Mouse (Mus musculus): ENCODE data around the gene Cers3. TPM values are rescaled to one million over a fixed set of nuclear protein-coding genes. Genes with fewer than 3 reads are reported as not detected.
A peak's percentile ranks its signal among the peaks of the same experiment; 100 is the strongest.

The Cers3 gene
- polyA plus RNA-seq, 1 experiment from 2014 or later, result 0.26 TPM

DNA sequence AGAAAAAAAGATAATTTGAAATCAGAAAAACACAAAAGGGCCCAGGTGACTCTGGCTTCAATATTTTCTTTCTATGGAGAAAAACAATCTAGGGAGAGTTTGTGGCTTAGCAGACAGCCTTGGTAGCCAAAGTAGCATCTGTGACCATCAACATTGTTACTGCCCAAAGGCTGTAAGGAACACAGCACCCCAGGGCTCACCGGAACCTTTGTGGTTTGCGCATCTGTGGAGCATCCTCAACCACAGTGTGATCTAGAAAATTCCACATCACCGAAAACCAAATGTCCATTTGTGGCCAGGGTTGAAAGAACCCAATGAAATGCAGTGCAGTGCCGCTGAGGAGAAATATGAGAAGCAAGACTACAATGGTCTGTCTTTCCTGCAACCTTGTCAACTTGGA is 69.0 kb downstream of the Cers3 start:
- Histone ChIP-seq H3K4me2 (ENCODE audit: low read length) (no peak overlapping the region), H3K36me3 (ENCODE audit: control insufficient read depth, insufficient read depth, low read length) (no peaks in the 10 kb centered on the region), H3K4me3 (ENCODE audit: low read depth, low read length) (no peak overlapping the region), H3K27ac (ENCODE audit: low read length) (no peak overlapping the region), H3K9me3 (replicated peaks; ENCODE audit: control insufficient read depth, low read length, poor library complexity, severe bottlenecking) (no peaks in the 10 kb centered on the region), H3K27me3 (ENCODE audit: control insufficient read depth, insufficient read depth, low read depth, low read length) (no peaks in the 10 kb centered on the region), H3K9ac (ENCODE audit: low read depth, low read length) (no peak overlapping the region), H3K4me1 (ENCODE audit: control insufficient read depth, insufficient read depth, low read length) (no peaks in the 10 kb centered on the region)
- WGBS, result 89% methylated on average over 4 of the region's 4 CpGs
- ATAC-seq, result no peak

DNA sequence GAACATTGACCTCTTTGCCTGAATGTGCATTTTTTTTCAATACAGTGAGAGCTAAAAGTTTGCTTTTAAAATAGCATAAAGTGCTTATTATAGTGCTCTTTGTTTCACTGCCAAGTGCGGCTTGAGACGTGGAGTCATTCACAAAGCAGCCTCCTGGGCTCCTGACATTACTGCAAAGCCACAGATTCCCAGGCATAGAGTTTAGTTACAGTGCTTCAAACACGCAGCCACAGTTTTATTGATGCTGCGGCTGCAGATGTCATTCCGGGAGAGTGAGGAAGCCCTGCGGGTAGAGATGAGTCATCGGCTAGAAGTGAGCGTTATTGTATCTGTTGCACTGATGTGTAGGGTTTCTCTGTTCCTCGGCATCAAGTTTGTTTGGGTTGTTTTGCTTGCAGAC is 69.4 kb downstream of the Cers3 start:
- no peak overlapping the region for H3K4me3 ChIP-seq (ENCODE audit: low read depth, low read length)
- no peaks in the 10 kb centered on the region for H3K9me3 ChIP-seq (replicated peaks; ENCODE audit: control insufficient read depth, low read length, poor library complexity, severe bottlenecking)
- no peaks in the 10 kb centered on the region for H3K4me1 ChIP-seq (ENCODE audit: control insufficient read depth, insufficient read depth, low read length)
- H3K27ac ChIP-seq (ENCODE audit: low read length), result no peak overlapping the region
- H3K27me3 ChIP-seq (ENCODE audit: control insufficient read depth, insufficient read depth, low read depth, low read length), result no peaks in the 10 kb centered on the region
- no peak overlapping the region for H3K4me2 ChIP-seq (ENCODE audit: low read length)
- WGBS, result 67% methylated on average over 9 of the region's 9 CpGs
- ATAC-seq, result no peak
- H3K36me3 ChIP-seq (ENCODE audit: control insufficient read depth, insufficient read depth, low read length), result no peaks in the 10 kb centered on the region
- no peak overlapping the region for H3K9ac ChIP-seq (ENCODE audit: low read depth, low read length)

DNA sequence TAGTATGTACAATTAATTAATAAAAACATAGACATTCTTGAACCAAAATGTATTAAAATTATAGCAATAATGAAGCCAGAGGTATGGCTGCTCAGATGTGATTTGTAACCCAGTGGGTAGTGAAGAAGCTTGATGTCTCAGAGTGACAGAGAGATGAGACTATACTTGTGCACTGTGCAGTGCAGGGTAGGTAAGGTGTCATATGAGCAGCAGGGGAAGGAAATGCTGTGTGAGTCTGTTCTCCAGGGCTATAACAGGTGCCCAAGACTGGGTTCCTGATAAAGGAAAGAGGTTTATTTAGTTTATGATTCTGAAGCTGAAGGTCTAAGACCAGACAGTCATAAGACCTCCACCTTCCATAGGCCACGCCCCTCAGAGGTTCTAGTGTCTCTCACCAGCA is 69.9 kb downstream of the Cers3 start:
- H3K9me3 ChIP-seq (replicated peaks; ENCODE audit: control insufficient read depth, low read length, poor library complexity, severe bottlenecking), result no peaks in the 10 kb centered on the region
- no peak for ATAC-seq
- no peaks in the 10 kb centered on the region for H3K27me3 ChIP-seq (ENCODE audit: control insufficient read depth, insufficient read depth, low read depth, low read length)

DNA sequence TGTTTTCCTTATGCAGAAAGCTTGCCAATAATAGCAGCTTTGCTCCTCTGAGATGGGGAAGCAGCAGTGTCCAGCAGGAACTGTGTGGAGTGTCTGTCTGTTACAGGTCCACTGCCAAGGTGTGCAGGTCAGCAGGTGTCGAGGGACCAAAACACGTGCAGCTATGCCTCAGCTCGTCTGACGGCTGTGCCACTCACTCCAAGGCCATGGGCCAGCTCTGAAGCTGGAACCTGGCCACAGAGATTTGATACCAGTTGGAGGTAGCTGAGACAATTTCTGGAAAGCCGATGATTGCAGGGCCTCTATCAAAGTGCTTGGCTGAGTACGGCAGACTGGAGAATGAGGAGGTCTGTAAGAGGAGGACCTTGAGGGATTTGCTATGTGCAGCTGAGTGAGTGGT is 72.2 kb downstream of the Cers3 start:
- Histone ChIP-seq H3K27me3 (ENCODE audit: control insufficient read depth, insufficient read depth, low read depth, low read length) (no peaks in the 10 kb centered on the region), H3K9me3 (replicated peaks; ENCODE audit: control insufficient read depth, low read length, poor library complexity, severe bottlenecking) (no peaks in the 10 kb centered on the region), H3K4me1 (ENCODE audit: control insufficient read depth, insufficient read depth, low read length) (no peaks in the 10 kb centered on the region), H3K36me3 (ENCODE audit: control insufficient read depth, insufficient read depth, low read length) (no peaks in the 10 kb centered on the region), H3K27ac (ENCODE audit: low read length) (no peak overlapping the region), H3K9ac (ENCODE audit: low read depth, low read length) (no peak overlapping the region), H3K4me3 (ENCODE audit: low read depth, low read length) (no peak overlapping the region), H3K4me2 (ENCODE audit: low read length) (no peak overlapping the region)
- no peak for ATAC-seq
- 85% methylated on average over 6 of the region's 6 CpGs for WGBS

More for the DNA sequence above, 69.9 kb downstream of the Cers3 start:
- H3K9ac ChIP-seq (ENCODE audit: low read depth, low read length), result no peak overlapping the region
- H3K27ac ChIP-seq (ENCODE audit: low read length), result no peak overlapping the region
- no peaks in the 10 kb centered on the region for H3K4me1 ChIP-seq (ENCODE audit: control insufficient read depth, insufficient read depth, low read length)
- no peaks in the 10 kb centered on the region for H3K36me3 ChIP-seq (ENCODE audit: control insufficient read depth, insufficient read depth, low read length)
- WGBS, result 64% methylated on average over 1 of the region's 1 CpGs
- H3K4me3 ChIP-seq (ENCODE audit: low read depth, low read length), result no peak overlapping the region
- no peak overlapping the region for H3K4me2 ChIP-seq (ENCODE audit: low read length)

DNA sequence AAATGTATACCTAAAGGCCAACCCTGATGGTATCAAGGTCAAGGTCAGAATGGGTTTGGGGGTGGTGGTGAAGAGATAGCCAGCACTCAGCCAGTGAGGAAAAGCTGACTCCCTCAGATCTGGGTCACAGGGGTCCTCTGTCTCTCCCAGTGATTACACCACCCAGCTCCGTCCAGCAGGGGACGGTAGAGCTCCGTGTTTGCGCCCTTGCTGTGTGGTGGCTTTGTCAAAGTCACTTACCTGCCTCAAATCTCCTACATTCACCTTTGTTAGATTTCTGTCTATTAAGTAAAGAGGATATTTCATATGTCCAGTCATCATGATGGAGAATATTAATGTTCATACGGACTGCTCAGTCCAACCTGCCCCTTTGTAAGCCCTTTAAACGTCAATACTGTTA is 76.7 kb downstream of the Cers3 start:
- Histone ChIP-seq H3K9me3 (replicated peaks; ENCODE audit: control insufficient read depth, low read length, poor library complexity, severe bottlenecking) (no peaks in the 10 kb centered on the region), H3K9ac (ENCODE audit: low read depth, low read length) (no peak overlapping the region), H3K27me3 (ENCODE audit: control insufficient read depth, insufficient read depth, low read depth, low read length) (no peaks in the 10 kb centered on the region), H3K4me2 (ENCODE audit: low read length) (no peak overlapping the region), H3K4me1 (ENCODE audit: control insufficient read depth, insufficient read depth, low read length) (no peaks in the 10 kb centered on the region), H3K27ac (ENCODE audit: low read length) (no peak overlapping the region), H3K4me3 (ENCODE audit: low read depth, low read length) (no peak overlapping the region), H3K36me3 (ENCODE audit: control insufficient read depth, insufficient read depth, low read length) (no peaks in the 10 kb centered on the region)
- WGBS, result 25% methylated on average over 6 of the region's 6 CpGs
- no peak for ATAC-seq

DNA sequence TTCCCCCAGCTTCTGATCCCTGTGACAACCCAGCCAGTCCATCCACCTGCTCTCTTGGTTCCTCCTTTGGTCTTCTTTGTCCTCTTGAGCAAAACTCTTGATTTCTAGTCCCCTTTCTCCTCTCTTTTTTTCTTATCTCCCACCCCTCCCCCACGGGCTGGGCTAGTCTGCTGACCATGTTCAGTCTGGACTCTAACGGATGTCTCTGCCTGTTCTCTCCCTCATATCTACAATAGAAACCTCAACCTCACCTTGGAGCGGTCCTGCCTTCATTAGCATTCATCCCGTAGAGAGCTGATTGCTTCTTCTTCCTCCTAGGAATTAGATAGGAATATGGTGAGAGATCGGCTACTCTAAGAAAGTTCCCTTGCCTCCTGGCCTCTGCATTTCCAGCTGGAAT is 87.5 kb downstream of the Cers3 start:
- 75% methylated on average over 5 of the region's 5 CpGs for WGBS
- H3K4me3 ChIP-seq (ENCODE audit: low read depth, low read length), result no peak overlapping the region
- H3K27ac ChIP-seq (ENCODE audit: low read length), result no peak overlapping the region
- H3K9ac ChIP-seq (ENCODE audit: low read depth, low read length), result no peak overlapping the region
- no peaks in the 10 kb centered on the region for H3K36me3 ChIP-seq (ENCODE audit: control insufficient read depth, insufficient read depth, low read length)
- H3K4me1 ChIP-seq (ENCODE audit: control insufficient read depth, insufficient read depth, low read length), result no peaks in the 10 kb centered on the region
- no peak overlapping the region for H3K4me2 ChIP-seq (ENCODE audit: low read length)
- no peaks in the 10 kb centered on the region for H3K27me3 ChIP-seq (ENCODE audit: control insufficient read depth, insufficient read depth, low read depth, low read length)
- ATAC-seq, result no peak
- H3K9me3 ChIP-seq (replicated peaks; ENCODE audit: control insufficient read depth, low read length, poor library complexity, severe bottlenecking), result no peaks in the 10 kb centered on the region

DNA sequence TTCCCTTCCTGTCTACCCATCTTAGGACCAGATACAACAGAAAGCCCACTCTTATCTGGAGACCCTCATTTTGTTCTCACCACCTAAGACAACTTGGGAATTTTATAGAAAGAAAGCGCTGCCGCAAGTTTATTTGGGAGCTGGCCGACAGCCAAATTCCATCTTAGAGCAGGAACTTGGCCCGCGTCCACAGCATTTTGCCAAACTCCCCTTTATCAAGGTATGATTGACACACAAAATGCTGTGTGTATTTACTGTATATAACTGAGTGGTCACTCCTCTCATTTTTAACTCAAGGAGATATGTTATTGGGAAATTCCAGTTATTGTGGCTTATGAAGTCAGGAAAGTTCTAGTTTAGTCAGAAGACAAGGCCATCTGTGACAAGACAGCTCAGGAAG is 88.0 kb downstream of the Cers3 start:
- WGBS, result 64% methylated on average over 5 of the region's 5 CpGs
- H3K27ac ChIP-seq (ENCODE audit: low read length), result no peak overlapping the region
- no peak for ATAC-seq

DNA sequence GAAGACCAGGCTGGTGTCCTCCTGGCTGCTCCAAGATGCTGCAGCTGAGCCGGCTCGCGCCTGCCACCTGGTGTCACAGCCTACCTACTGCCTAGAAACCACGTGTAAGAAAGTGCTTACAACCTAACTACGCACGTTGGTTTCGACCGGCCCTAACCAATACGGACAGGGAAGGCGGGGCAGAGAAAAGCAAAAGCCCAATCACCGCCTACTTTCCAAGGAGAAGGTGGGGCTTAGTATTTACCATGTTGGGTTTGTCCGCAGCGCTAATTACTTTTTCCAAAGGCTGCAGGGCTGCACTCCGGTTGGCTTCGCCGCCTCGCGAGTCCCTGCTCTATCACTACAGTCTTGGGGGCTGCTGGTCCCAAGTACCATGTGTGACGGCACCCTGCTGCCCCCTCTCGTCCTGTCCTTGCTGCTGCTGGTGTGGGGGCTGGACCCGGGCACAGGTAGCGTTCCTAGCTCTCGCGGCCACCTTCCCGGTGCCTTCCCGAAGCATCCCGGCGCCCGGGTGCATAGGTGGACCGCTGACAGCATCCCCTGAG is 96.2 kb downstream of the Cers3 start, which contains the start of gene Adamts17:
Adamts17 (plus strand) TSS at position 273 of the 545 bp plus-strand sequence.
- Histone ChIP-seq H3K4me1 (ENCODE audit: control insufficient read depth, insufficient read depth, low read length) (peaks cover 5% of the 10 kb centered on the region; the same call in 1 of the 2 replicates), H3K9ac (ENCODE audit: low read depth, low read length) (peak within 1 kb of the TSS; percentile 69), H3K27me3 (ENCODE audit: control insufficient read depth, insufficient read depth, low read depth, low read length) (peaks cover 2% of the 10 kb centered on the region; the same call in 1 of the 2 replicates), H3K27ac (ENCODE audit: low read length) (peak within 1 kb of the TSS; percentile 38), H3K4me2 (ENCODE audit: low read length) (peak within 1 kb of the TSS; percentile 90), H3K36me3 (ENCODE audit: control insufficient read depth, insufficient read depth, low read length) (no peaks in the 10 kb centered on the region), H3K4me3 (ENCODE audit: low read depth, low read length) (peak within 1 kb of the TSS; percentile 52), H3K9me3 (replicated peaks; ENCODE audit: control insufficient read depth, low read length, poor library complexity, severe bottlenecking) (no peaks in the 10 kb centered on the region)
- ATAC-seq, result peak; percentile 99
- WGBS, result under 1% methylated on average over 30 of the region's 30 CpGs

More for the DNA sequence above, 88.0 kb downstream of the Cers3 start:
- H3K9me3 ChIP-seq (replicated peaks; ENCODE audit: control insufficient read depth, low read length, poor library complexity, severe bottlenecking), result no peaks in the 10 kb centered on the region
- no peaks in the 10 kb centered on the region for H3K36me3 ChIP-seq (ENCODE audit: control insufficient read depth, insufficient read depth, low read length)
- no peak overlapping the region for H3K4me2 ChIP-seq (ENCODE audit: low read length)
- H3K27me3 ChIP-seq (ENCODE audit: control insufficient read depth, insufficient read depth, low read depth, low read length), result no peaks in the 10 kb centered on the region
- no peak overlapping the region for H3K9ac ChIP-seq (ENCODE audit: low read depth, low read length)
- H3K4me3 ChIP-seq (ENCODE audit: low read depth, low read length), result no peak overlapping the region
- H3K4me1 ChIP-seq (ENCODE audit: control insufficient read depth, insufficient read depth, low read length), result no peaks in the 10 kb centered on the region

DNA sequence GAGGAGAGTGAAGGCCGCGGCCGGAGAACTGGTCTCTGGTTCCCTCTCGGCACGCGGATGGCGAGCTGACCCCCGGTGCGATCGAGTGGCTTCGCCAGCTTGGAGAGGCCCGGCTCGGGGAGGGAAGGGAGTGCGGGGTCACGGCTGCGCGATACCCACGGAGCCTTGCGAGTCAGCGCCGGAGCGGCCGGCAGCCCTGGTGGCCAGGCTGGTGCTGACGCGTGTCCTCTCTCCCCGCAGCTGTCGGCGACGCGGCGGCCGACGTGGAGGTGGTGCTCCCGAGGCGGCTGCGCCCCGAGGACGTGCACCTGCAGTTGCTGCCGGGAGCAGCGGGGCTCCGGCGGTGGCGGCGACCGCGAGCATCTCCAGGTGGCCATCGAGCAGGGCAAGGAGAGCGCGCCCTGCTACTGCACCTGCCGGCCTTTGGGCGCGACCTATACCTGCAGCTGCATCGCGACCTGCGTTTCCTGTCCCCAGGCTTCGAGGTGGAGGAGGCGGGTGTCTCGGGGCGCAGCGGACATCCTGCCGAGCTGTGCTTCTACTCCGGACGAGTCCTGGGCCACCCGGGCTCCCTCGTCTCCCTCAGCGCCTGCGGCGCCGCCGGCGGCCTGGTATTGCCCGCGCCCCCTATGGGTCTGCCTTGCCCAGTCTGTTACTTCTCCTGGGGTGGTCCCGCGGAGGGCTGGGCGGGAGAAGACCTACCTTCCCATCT is 96.9 kb downstream of the Cers3 start:
- peak overlapping the region; percentile 52 for H3K4me3 ChIP-seq (ENCODE audit: low read depth, low read length)
- peaks cover 5% of the 10 kb centered on the region; the same call in 1 of the 2 replicates for H3K4me1 ChIP-seq (ENCODE audit: control insufficient read depth, insufficient read depth, low read length)
- ATAC-seq, result peak; percentile 70
- H3K9ac ChIP-seq (ENCODE audit: low read depth, low read length), result peak overlapping the region; percentile 69
- H3K36me3 ChIP-seq (ENCODE audit: control insufficient read depth, insufficient read depth, low read length), result no peaks in the 10 kb centered on the region
- peak overlapping the region; percentile 38 for H3K27ac ChIP-seq (ENCODE audit: low read length)
- under 1% methylated on average over 46 of the region's 76 CpGs for WGBS
- peak overlapping the region; percentile 90 for H3K4me2 ChIP-seq (ENCODE audit: low read length)
- no peaks in the 10 kb centered on the region for H3K9me3 ChIP-seq (replicated peaks; ENCODE audit: control insufficient read depth, low read length, poor library complexity, severe bottlenecking)
- H3K27me3 ChIP-seq (ENCODE audit: control insufficient read depth, insufficient read depth, low read depth, low read length), result peaks cover 2% of the 10 kb centered on the region; the same call in 1 of the 2 replicates

Measured in midbrain, embryonic 16.5 days (tissue).